Mouse (Mus musculus) olfactory bulb, adult 2 months (tissue): ENCODE results near the gene Ccn6.

Experiments used
- CTCF ChIP-seq: fragments of 200-500 bp; IDR thresholded peaks from 2 replicates; pipeline ENCODE4 v1.5.1; 2012; ENCODE audit warnings: low read depth, mild to moderate bottlenecking, low read length, moderate library complexity; ENCODE audit not compliant: insufficient read depth
- POLR2A ChIP-seq: fragments of 200-500 bp; IDR thresholded peaks from 2 replicates; pipeline ENCODE4 v1.6.1; 2012; ENCODE audit warnings: mild to moderate bottlenecking, low read depth, low read length, moderate library complexity; ENCODE audit not compliant: insufficient read depth

- TF ChIP-seq CTCF (no peak), POLR2A (no peak)
Observed at GRCm38 (mm10) chr10:39176981-39177380, 13.4 kb upstream of the Ccn6 start.
